Mouse (Mus musculus) spleen, adult 18-20 months (tissue): ENCODE measurements around the gene Myo1d.

Source experiments
- DNase-seq, 2 experiments: peaks; one replicate each; pipeline ENCODE4 v3.0.0; 2022; ENCODE audit warnings: mixed read lengths in 2 of 2

Myo1d gene

GRCm38 (mm10) chr11:80719014-80719413, 60.8 kb downstream of the Myo1d start:
- no peak for DNase-seq

GRCm38 (mm10) chr11:80718036-80718435, 61.8 kb downstream of the Myo1d start:
- no peak for DNase-seq

- DNase-seq: no peak
These were observed 64.7 kb downstream of the Myo1d start for GRCm38 (mm10) chr11:80715115-80715514.

- DNase-seq: no peak
These were observed 66.1 kb downstream of the Myo1d start for GRCm38 (mm10) chr11:80713705-80714104.

- no peak for DNase-seq
These were observed 67.6 kb downstream of the Myo1d start for GRCm38 (mm10) chr11:80712201-80712600.

GRCm38 (mm10) chr11:80711336-80711735, 68.5 kb downstream of the Myo1d start:
- no peak for DNase-seq

- no peak for DNase-seq
These were observed 79.2 kb downstream of the Myo1d start for GRCm38 (mm10) chr11:80700611-80701010.

- no peak for DNase-seq
These were observed 81.1 kb downstream of the Myo1d start for GRCm38 (mm10) chr11:80698721-80699120.

GRCm38 (mm10) chr11:80696350-80696749, 83.5 kb downstream of the Myo1d start:
- DNase-seq: no peak

- DNase-seq: no peak
These were observed 95.2 kb downstream of the Myo1d start for GRCm38 (mm10) chr11:80684603-80685002.

GRCm38 (mm10) chr11:80682745-80683144, 97.1 kb downstream of the Myo1d start:
- no peak for DNase-seq

GRCm38 (mm10) chr11:80673013-80673412, 106.8 kb downstream of the Myo1d start:
- no peak for DNase-seq

GRCm38 (mm10) chr11:80670391-80670790, 109.4 kb downstream of the Myo1d start:
- DNase-seq: no peak

- no peak for DNase-seq
These were observed 109.9 kb downstream of the Myo1d start for GRCm38 (mm10) chr11:80669934-80670333.

- DNase-seq: no peak
These were observed 113.6 kb downstream of the Myo1d start for GRCm38 (mm10) chr11:80666211-80666610.

GRCm38 (mm10) chr11:80664261-80664660, 115.6 kb downstream of the Myo1d start:
- DNase-seq: no peak

- no peak for DNase-seq
These were observed 134.7 kb downstream of the Myo1d start for GRCm38 (mm10) chr11:80645111-80645510.

- DNase-seq: no peak
These were observed 150.6 kb downstream of the Myo1d start for GRCm38 (mm10) chr11:80628992-80629865.

- no peak for DNase-seq
These were observed 151.2 kb downstream of the Myo1d start for GRCm38 (mm10) chr11:80628581-80628980.

- DNase-seq: no peak
These were observed 156.8 kb downstream of the Myo1d start for GRCm38 (mm10) chr11:80623038-80623380.

- DNase-seq: no peak
These were observed 157.4 kb downstream of the Myo1d start for GRCm38 (mm10) chr11:80622233-80623037.

GRCm38 (mm10) chr11:80614949-80615725, 164.7 kb downstream of the Myo1d start:
- DNase-seq: no peak

- peak in 1 of 2 experiments; percentile 54 for DNase-seq
These were observed 165.4 kb downstream of the Myo1d start for GRCm38 (mm10) chr11:80614418-80614817.
